Mouse (Mus musculus) midbrain, postnatal 0 days (tissue): Measurements from ENCODE around the gene Ctnnal1. TPM values are rescaled to one million over a fixed set of nuclear protein-coding genes. Genes with fewer than 3 reads are reported as not detected.

ENCODE experiments used
- ATAC-seq: fragments of 200-750 bp; cut with Nextera tagmentation; 2 replicates; pipeline ENCODE4 v1.8.0; 2017; ENCODE audit warnings: moderate number of reproducible peaks, mild to moderate bottlenecking, moderate TSS enrichment, moderate library complexity; ENCODE audit not compliant: low FRiP score
- DNase-seq: peaks from one replicate; pipeline ENCODE4 v3.0.0-alpha.2; 2015; ENCODE audit warnings: low spot score
- H3K27ac ChIP-seq: fragments of 300-500 bp; sonication (generic); 2 replicates; pipeline ENCODE4 v1.5.1; 2014; ENCODE audit warnings: low read depth, mild to moderate bottlenecking, low read length, mixed read lengths
- H3K27me3 ChIP-seq: fragments of 300-500 bp; sonication (generic); 2 replicates; pipeline ENCODE4 v1.6.1; 2014; ENCODE audit warnings: low read length, control low read depth, mixed read lengths; ENCODE audit not compliant: insufficient read depth
- H3K36me3 ChIP-seq: fragments of 300-500 bp; sonication (generic); 2 replicates; pipeline ENCODE4 v1.6.1; 2014; ENCODE audit warnings: low read length, control low read depth, mixed read lengths; ENCODE audit not compliant: insufficient read depth
- H3K4me1 ChIP-seq: fragments of 300-500 bp; sonication (generic); 2 replicates; pipeline ENCODE4 v1.6.1; 2014; ENCODE audit warnings: mild to moderate bottlenecking, control low read depth, antibody characterized with exemption, low read length, mixed read lengths; ENCODE audit not compliant: insufficient read depth
- H3K4me2 ChIP-seq: fragments of 300-500 bp; sonication (generic); 2 replicates; pipeline ENCODE4 v1.6.1; 2014; ENCODE audit warnings: low read depth, mild to moderate bottlenecking, low read length, mixed read lengths; ENCODE audit not compliant: poor library complexity, severe bottlenecking
- H3K4me3 ChIP-seq: fragments of 300-500 bp; sonication (generic); 2 replicates; pipeline ENCODE4 v1.5.1; 2014; ENCODE audit warnings: low read depth, mild to moderate bottlenecking, low read length, moderate library complexity
- H3K9ac ChIP-seq: fragments of 300-500 bp; sonication (generic); replicated peaks from 2 replicates; pipeline ENCODE4 v1.6.1; 2014; ENCODE audit warnings: mild to moderate bottlenecking, low read length, moderate library complexity, mixed read lengths; ENCODE audit not compliant: poor library complexity, severe bottlenecking
- H3K9me3 ChIP-seq: fragments of 300-500 bp; sonication (generic); 2 replicates; pipeline ENCODE4 v1.6.1; 2016; ENCODE audit warnings: low read length, control low read depth
- CTCF ChIP-seq: IDR thresholded peaks from 2 replicates; pipeline ENCODE4 v1.5.1; 2016; ENCODE audit warnings: antibody characterized with exemption, mild to moderate bottlenecking
- WGBS: fragments of 180-500 bp; shearing (Covaris S2); extraction: QIAGEN DNeasy Blood & Tissue Kit; methylation state at CpG from one replicate; pipeline ENCODE4 v1.1.7; 2014; 5-methylcytosine and 5-hydroxymethylcytosine counted together
- polyA plus RNA-seq: library from polyadenylated mRNA; unstranded; fragments of >200 nt; fragmentation: Nextera tagmentation; extraction: Ambion mirVana; gene quantifications from 2 replicates; pipeline ENCODE4 v1.2.1, GENCODE M21; 2015
- total RNA-seq: library from RNA; depleted of rRNA; stranded (reverse); fragments of >200 nt; gene quantifications from 2 replicates; pipeline ENCODE4 v1.2.3, GENCODE M21; 2014

The Ctnnal1 gene
- total and polyA plus RNA-seq, 2 experiments from 2014 or later: 8.1 to 13.0 TPM

GRCm38 (mm10) chr4:56831013-56831609 is 33.9 kb downstream of the Ctnnal1 start:
- Histone ChIP-seq H3K36me3 (peaks cover 47% of the 10 kb centered on the region), H3K27me3 (no peaks in the 10 kb centered on the region), H3K4me2 (no peak overlapping the region), H3K27ac (no peak overlapping the region), H3K4me1 (no peaks in the 10 kb centered on the region), H3K4me3 (no peak overlapping the region), H3K9ac (no peak overlapping the region), H3K9me3 (no peaks in the 10 kb centered on the region)
- no peak for TF ChIP-seq CTCF
- no peak for DNase-seq
- 71% methylated on average over 13 of the region's 13 CpGs for WGBS
- no peak for ATAC-seq

DNA sequence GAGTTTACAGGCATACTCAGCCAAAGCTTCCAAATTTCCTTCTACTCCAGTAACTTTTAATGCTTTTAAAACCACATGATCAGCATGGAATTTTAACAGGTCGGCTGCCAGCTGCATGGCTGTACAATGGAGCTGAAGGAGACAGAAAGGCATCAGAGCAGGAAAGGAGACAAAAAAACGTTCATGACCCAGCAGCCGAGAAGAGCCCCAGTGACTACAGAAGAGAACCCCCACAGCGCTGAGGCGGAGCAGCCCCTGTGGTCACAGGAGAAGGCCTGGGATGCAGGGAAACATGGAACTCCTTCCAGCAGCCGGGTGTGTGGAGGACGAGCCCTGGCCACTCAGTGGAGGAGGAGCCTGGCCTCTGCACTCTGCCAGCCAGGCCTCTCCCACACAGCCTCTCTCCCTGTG is 35.5 kb downstream of the Ctnnal1 start:
- ATAC-seq: no peak
- WGBS: 58% methylated on average over 7 of the region's 7 CpGs
- peaks cover 43% of the 10 kb centered on the region for H3K36me3 ChIP-seq
- TF ChIP-seq CTCF: no peak
- no peak overlapping the region for H3K9ac ChIP-seq
- H3K27me3 ChIP-seq: no peaks in the 10 kb centered on the region
- no peak overlapping the region for H3K27ac ChIP-seq
- no peak overlapping the region for H3K4me3 ChIP-seq
- H3K4me2 ChIP-seq: no peak overlapping the region
- DNase-seq: peak; percentile 26
- H3K9me3 ChIP-seq: no peaks in the 10 kb centered on the region
- H3K4me1 ChIP-seq: no peaks in the 10 kb centered on the region

DNA sequence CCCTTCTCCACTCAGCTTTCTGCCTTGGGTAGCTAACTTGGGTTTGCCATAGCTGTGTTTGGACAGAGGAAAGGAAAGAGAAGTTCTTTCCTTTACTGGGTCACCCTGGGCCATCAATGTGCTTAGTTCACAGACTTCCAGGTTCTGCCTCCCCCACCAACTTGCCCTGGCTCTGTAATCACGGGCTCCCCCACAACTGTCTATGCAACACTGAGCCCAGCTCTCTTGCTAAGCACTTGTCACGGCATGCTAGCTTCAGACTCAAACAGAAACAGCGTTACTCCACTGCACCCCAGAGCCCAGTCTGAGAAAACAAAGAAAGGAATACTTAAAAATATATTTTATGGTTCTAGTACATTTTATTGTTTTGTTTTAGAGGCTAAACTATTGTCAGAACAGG is 36.1 kb downstream of the Ctnnal1 start:
- H3K9ac ChIP-seq: no peak overlapping the region
- WGBS: 76% methylated on average over 3 of the region's 3 CpGs
- no peak overlapping the region for H3K27ac ChIP-seq
- TF ChIP-seq CTCF: no peak
- H3K27me3 ChIP-seq: no peaks in the 10 kb centered on the region
- no peaks in the 10 kb centered on the region for H3K9me3 ChIP-seq
- H3K4me2 ChIP-seq: no peak overlapping the region
- no peak for ATAC-seq
- H3K4me3 ChIP-seq: no peak overlapping the region
- no peaks in the 10 kb centered on the region for H3K4me1 ChIP-seq
- peaks cover 39% of the 10 kb centered on the region for H3K36me3 ChIP-seq
- DNase-seq: no peak

DNA sequence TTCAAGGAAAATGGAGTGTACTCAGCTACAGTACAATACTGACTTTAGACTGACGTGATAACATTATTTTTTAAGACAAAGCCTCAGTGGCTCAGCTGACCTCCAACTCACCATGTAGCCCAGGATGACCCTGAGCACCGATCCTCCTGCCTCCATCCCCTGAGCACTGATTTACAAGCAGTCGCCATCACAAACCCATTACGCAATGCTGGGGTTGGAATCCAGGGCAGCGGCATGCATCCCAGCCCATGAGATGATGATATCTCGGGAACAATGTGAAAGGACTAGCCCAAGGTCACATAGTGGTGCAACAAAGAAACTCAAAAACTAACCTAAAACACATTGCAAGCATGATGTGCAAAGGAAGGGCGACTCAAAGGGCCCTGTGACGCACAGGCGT is 40.8 kb downstream of the Ctnnal1 start:
- no peak overlapping the region for H3K4me2 ChIP-seq
- H3K27me3 ChIP-seq: no peaks in the 10 kb centered on the region
- H3K36me3 ChIP-seq: peaks cover 22% of the 10 kb centered on the region
- no peak overlapping the region for H3K4me3 ChIP-seq
- no peak for TF ChIP-seq CTCF
- DNase-seq: no peak
- H3K27ac ChIP-seq: no peak overlapping the region
- H3K9me3 ChIP-seq: no peaks in the 10 kb centered on the region
- ATAC-seq: no peak
- 95% methylated on average over 9 of the region's 9 CpGs for WGBS
- H3K4me1 ChIP-seq: no peaks in the 10 kb centered on the region
- H3K9ac ChIP-seq: no peak overlapping the region

DNA sequence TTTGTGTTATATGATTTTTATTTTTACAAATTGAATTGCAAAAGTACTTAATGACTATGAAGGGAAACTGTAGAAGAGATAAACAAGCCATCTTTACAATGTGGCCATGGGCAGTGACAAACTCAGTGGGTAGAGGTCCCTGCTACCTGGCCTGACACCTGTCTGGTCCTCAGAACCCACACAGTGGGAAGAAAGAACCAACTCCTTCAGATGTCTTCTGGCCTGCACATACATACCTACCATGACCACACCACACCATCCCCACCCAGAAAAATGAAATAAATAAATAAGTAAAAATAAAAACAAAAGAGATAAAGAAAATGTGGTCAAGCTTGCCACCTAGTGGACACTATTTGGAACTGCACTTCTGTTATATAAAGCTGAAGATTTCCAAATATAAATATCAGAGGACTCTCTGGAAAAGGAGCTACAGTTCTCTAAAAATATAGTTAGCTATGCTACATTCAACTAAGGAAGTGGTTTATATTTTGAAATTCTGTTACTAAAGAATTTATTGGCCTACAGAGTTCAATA is 44.9 kb downstream of the Ctnnal1 start:
- Histone ChIP-seq H3K27ac (no peak overlapping the region), H3K4me1 (no peaks in the 10 kb centered on the region), H3K9me3 (no peaks in the 10 kb centered on the region), H3K36me3 (peaks cover 13% of the 10 kb centered on the region; the same call in 1 of the 2 replicates), H3K4me2 (no peak overlapping the region), H3K27me3 (no peaks in the 10 kb centered on the region), H3K9ac (no peak overlapping the region), H3K4me3 (no peak overlapping the region)
- peak; percentile 81 for TF ChIP-seq CTCF
- ATAC-seq (no peak), DNase-seq (peak; percentile 58)

DNA sequence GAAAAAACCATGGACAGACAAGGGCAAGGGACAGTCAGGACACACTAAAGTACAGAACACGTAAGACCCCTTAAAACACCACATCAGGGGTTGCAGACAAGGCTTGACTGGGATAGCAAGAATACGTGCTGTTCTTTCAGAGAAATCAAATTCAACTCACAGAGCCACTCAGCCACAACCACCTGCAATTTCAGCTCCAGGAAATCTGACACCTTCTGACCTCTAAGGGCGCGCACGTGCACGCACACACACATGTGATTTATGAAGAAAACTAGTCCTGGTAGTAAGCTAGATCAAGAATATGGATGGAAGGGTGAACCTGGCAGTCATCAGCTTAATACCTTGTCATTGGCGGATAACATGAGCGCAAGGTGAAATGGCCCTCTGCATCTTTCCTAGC is 49.9 kb downstream of the Ctnnal1 start:
- 96% methylated on average over 8 of the region's 8 CpGs for WGBS
- ATAC-seq: no peak
- no peak overlapping the region for H3K9ac ChIP-seq

More for the DNA sequence above, 49.9 kb downstream of the Ctnnal1 start:
- TF ChIP-seq CTCF: no peak
- no peaks in the 10 kb centered on the region for H3K27me3 ChIP-seq
- H3K36me3 ChIP-seq: peaks cover 31% of the 10 kb centered on the region
- no peak overlapping the region for H3K4me2 ChIP-seq
- H3K9me3 ChIP-seq: no peaks in the 10 kb centered on the region
- H3K4me1 ChIP-seq: no peaks in the 10 kb centered on the region
- DNase-seq: no peak
- no peak overlapping the region for H3K4me3 ChIP-seq
- no peak overlapping the region for H3K27ac ChIP-seq
